Mouse (Mus musculus) forebrain, embryonic 14.5 days (tissue): ENCODE results near the gene Kif15. TPM values are rescaled to one million over a fixed set of nuclear protein-coding genes. Genes with fewer than 3 reads are reported as not detected.

Source experiments
- ATAC-seq: fragments of 200-750 bp; cut with Nextera tagmentation; 2 replicates; pipeline ENCODE4 v1.8.0; 2017; ENCODE audit warnings: mild to moderate bottlenecking, moderate library complexity
- DNase-seq: peaks from one replicate; pipeline ENCODE4 v3.0.0-alpha.2; 2015; ENCODE audit warnings: low spot score
- H3K27ac ChIP-seq: fragments of 300-500 bp; sonication (generic); 2 replicates; pipeline ENCODE4 v1.5.1; 2014; ENCODE audit warnings: low read depth, mild to moderate bottlenecking, control low read depth, low read length, moderate library complexity
- H3K27me3 ChIP-seq: fragments of 300-500 bp; sonication (generic); replicated peaks from 2 replicates; pipeline ENCODE4 v1.6.1; 2014; ENCODE audit warnings: low read length, control low read depth, mixed read lengths; ENCODE audit not compliant: control insufficient read depth, insufficient read depth
- H3K36me3 ChIP-seq: fragments of 300-500 bp; sonication (generic); 2 replicates; pipeline ENCODE4 v1.6.1; 2014; ENCODE audit warnings: low read length, control low read depth; ENCODE audit not compliant: control insufficient read depth, insufficient read depth
- H3K4me1 ChIP-seq: fragments of 300-500 bp; sonication (generic); 2 replicates; pipeline ENCODE4 v1.6.1; 2014; ENCODE audit warnings: antibody characterized with exemption, low read length, control low read depth; ENCODE audit not compliant: control insufficient read depth, insufficient read depth
- H3K4me2 ChIP-seq: fragments of 300-500 bp; sonication (generic); 2 replicates; pipeline ENCODE4 v1.6.1; 2014; ENCODE audit warnings: mild to moderate bottlenecking, control low read depth, low read length
- H3K4me3 ChIP-seq: fragments of 300-500 bp; sonication (generic); 2 replicates; pipeline ENCODE4 v1.5.1; 2014; ENCODE audit warnings: low read depth, low read length, control low read depth
- H3K9ac ChIP-seq: fragments of 300-500 bp; sonication (generic); 2 replicates; pipeline ENCODE4 v1.6.1; 2014; ENCODE audit warnings: mild to moderate bottlenecking, low read length, control low read depth, moderate library complexity
- H3K9me3 ChIP-seq: fragments of 300-500 bp; sonication (generic); replicated peaks from 2 replicates; pipeline ENCODE4 v1.6.1; 2016; ENCODE audit warnings: low read length, control low read depth, mixed read lengths; ENCODE audit not compliant: control insufficient read depth
- WGBS: fragments of 180-500 bp; shearing (Covaris S2); extraction: QIAGEN DNeasy Blood & Tissue Kit; methylation state at CpG from one replicate; pipeline ENCODE4 v1.1.7; 2014; 5-methylcytosine and 5-hydroxymethylcytosine counted together
- polyA plus RNA-seq: library from polyadenylated mRNA; unstranded; fragments of >200 nt; fragmentation: Nextera tagmentation; extraction: Ambion mirVana; gene quantifications from 2 replicates; pipeline ENCODE4 v1.2.1, GENCODE M21; 2014

The Kif15 gene
- polyA plus RNA-seq, 1 experiment from 2014 or later, result 26.4 TPM

GRCm38 (mm10) chr9:123004718-123005117 is 53.9 kb downstream of the Kif15 start:
- Histone ChIP-seq H3K4me2 (no peak overlapping the region), H3K27ac (no peak overlapping the region), H3K9me3 (no peaks in the 10 kb centered on the region), H3K4me1 (no peaks in the 10 kb centered on the region), H3K9ac (no peak overlapping the region), H3K4me3 (no peak overlapping the region), H3K27me3 (no peaks in the 10 kb centered on the region), H3K36me3 (peaks cover 67% of the 10 kb centered on the region)
- no peak for DNase-seq
- no peak for ATAC-seq
- 96% methylated on average over 2 of the region's 2 CpGs for WGBS

- ATAC-seq (no peak), DNase-seq (peak; percentile 18)
- H3K4me1 ChIP-seq, result no peaks in the 10 kb centered on the region
- no peaks in the 10 kb centered on the region for H3K27me3 ChIP-seq
- H3K4me3 ChIP-seq, result no peak overlapping the region
- H3K9me3 ChIP-seq, result no peaks in the 10 kb centered on the region
- peaks cover 65% of the 10 kb centered on the region for H3K36me3 ChIP-seq
- no peak overlapping the region for H3K27ac ChIP-seq
- H3K4me2 ChIP-seq, result no peak overlapping the region
- H3K9ac ChIP-seq, result no peak overlapping the region
- WGBS, result 86% methylated on average over 6 of the region's 6 CpGs
Measured at GRCm38 (mm10) chr9:123006071-123006470, 55.2 kb downstream of the Kif15 start.

- DNase-seq (peak; percentile 90), ATAC-seq (peak; percentile 97)
- H3K36me3 ChIP-seq, result peaks cover 8% of the 10 kb centered on the region; the same call in 1 of the 2 replicates
- H3K4me1 ChIP-seq, result peaks cover 11% of the 10 kb centered on the region
- 1% methylated on average over 33 of the region's 69 CpGs for WGBS
- H3K9ac ChIP-seq, result peak within 1 kb of the TSS; percentile 84
- peak within 1 kb of the TSS; percentile 70 for H3K4me3 ChIP-seq
- no peaks in the 10 kb centered on the region for H3K9me3 ChIP-seq
- no peaks in the 10 kb centered on the region for H3K27me3 ChIP-seq
- peak within 1 kb of the TSS; percentile 67 for H3K4me2 ChIP-seq
- H3K27ac ChIP-seq, result peak within 1 kb of the TSS; percentile 91
Measured at GRCm38 (mm10) chr9:123020995-123021631, 70.3 kb downstream of the Kif15 start, which contains the start of gene Tmem42. Gene Tmem42 (plus strand): TSS chr9:123021326.

- DNase-seq, result no peak
- Histone ChIP-seq H3K9ac (peak overlapping the region; percentile 84), H3K4me3 (peak overlapping the region; percentile 70), H3K9me3 (no peaks in the 10 kb centered on the region), H3K4me2 (peak overlapping the region; percentile 67), H3K36me3 (0 out of 2 replicates have a peak, but pooled peaks cover 5% of the 10 kb centered on the region), H3K27me3 (no peaks in the 10 kb centered on the region), H3K27ac (no peak overlapping the region), H3K4me1 (peaks cover 11% of the 10 kb centered on the region)
- peak; percentile 60 for ATAC-seq
- 52% methylated on average over 16 of the region's 24 CpGs for WGBS
Measured at GRCm38 (mm10) chr9:123021636-123022379, 71.0 kb downstream of the Kif15 start.

- Histone ChIP-seq H3K4me1 (peaks cover 11% of the 10 kb centered on the region), H3K27ac (no peak overlapping the region), H3K9me3 (no peaks in the 10 kb centered on the region), H3K4me2 (no peak overlapping the region), H3K9ac (no peak overlapping the region), H3K27me3 (no peaks in the 10 kb centered on the region), H3K4me3 (no peak overlapping the region), H3K36me3 (no peaks in the 10 kb centered on the region)
- ATAC-seq (no peak), DNase-seq (no peak)
- WGBS, result 85% methylated on average over 2 of the region's 2 CpGs
Measured at GRCm38 (mm10) chr9:123024201-123024600, 73.4 kb downstream of the Kif15 start.

- Histone ChIP-seq H3K9me3 (no peaks in the 10 kb centered on the region), H3K4me3 (no peak overlapping the region), H3K4me2 (no peak overlapping the region), H3K27me3 (no peaks in the 10 kb centered on the region), H3K4me1 (no peaks in the 10 kb centered on the region), H3K27ac (no peak overlapping the region), H3K9ac (no peak overlapping the region), H3K36me3 (no peaks in the 10 kb centered on the region)
- WGBS, result 91% methylated on average over 13 of the region's 13 CpGs
- ATAC-seq (no peak), DNase-seq (no peak)
Measured at GRCm38 (mm10) chr9:123031496-123032246, 80.8 kb downstream of the Kif15 start.

- ATAC-seq (no peak), DNase-seq (no peak)
- 90% methylated on average over 4 of the region's 4 CpGs for whole genome bisulfite sequencing
Measured at GRCm38 (mm10) chr9:123034426-123034825, 83.6 kb downstream of the Kif15 start, which contains the start of gene Tgm4. Gene Tgm4 (plus strand): TSS chr9:123034726.

GRCm38 (mm10) chr9:123047665-123048064 is 96.8 kb downstream of the Kif15 start:
- Histone ChIP-seq H3K4me2 (no peak overlapping the region), H3K9me3 (no peaks in the 10 kb centered on the region), H3K27me3 (no peaks in the 10 kb centered on the region), H3K27ac (no peak overlapping the region), H3K4me3 (no peak overlapping the region), H3K36me3 (no peaks in the 10 kb centered on the region), H3K4me1 (no peaks in the 10 kb centered on the region), H3K9ac (no peak overlapping the region)
- 89% methylated on average over 1 of the region's 1 CpGs for WGBS
- ATAC-seq, result no peak
- DNase-seq, result no peak

More at GRCm38 (mm10) chr9:123034426-123034825, 83.6 kb downstream of the Kif15 start, which contains the start of gene Tgm4:
- H3K9ac ChIP-seq, result no peak within 1 kb of the TSS
- H3K36me3 ChIP-seq, result no peaks in the 10 kb centered on the region
- no peaks in the 10 kb centered on the region for H3K27me3 ChIP-seq
- no peak within 1 kb of the TSS for H3K4me3 ChIP-seq
- H3K4me2 ChIP-seq, result no peak within 1 kb of the TSS
- no peak within 1 kb of the TSS for H3K27ac ChIP-seq
- H3K4me1 ChIP-seq, result no peaks in the 10 kb centered on the region
- H3K9me3 ChIP-seq, result no peaks in the 10 kb centered on the region
